Mouse (Mus musculus): Measurements from ENCODE around the gene Slc41a2.
A peak's percentile ranks its signal among the peaks of the same experiment; 100 is the strongest.
"Not testable (repeated sequence)": the region's sequence is repeated elsewhere in the genome, so short reads cannot be mapped to it uniquely, and the experiment has no call there.

Gene Slc41a2

GRCm38 (mm10) chr10:83337159-83337951 is at the start of gene Slc41a2:
Gene Slc41a2, minus strand, starts transcription at chr10:83337882.
- peak; percentile 84 for DNase-seq (ENCODE audit: low read depth)

GRCm38 (mm10) chr10:83385330-83385910 is 47.7 kb upstream of the Slc41a2 start:
- DNase-seq (ENCODE audit: low read depth), result no peak

DNA sequence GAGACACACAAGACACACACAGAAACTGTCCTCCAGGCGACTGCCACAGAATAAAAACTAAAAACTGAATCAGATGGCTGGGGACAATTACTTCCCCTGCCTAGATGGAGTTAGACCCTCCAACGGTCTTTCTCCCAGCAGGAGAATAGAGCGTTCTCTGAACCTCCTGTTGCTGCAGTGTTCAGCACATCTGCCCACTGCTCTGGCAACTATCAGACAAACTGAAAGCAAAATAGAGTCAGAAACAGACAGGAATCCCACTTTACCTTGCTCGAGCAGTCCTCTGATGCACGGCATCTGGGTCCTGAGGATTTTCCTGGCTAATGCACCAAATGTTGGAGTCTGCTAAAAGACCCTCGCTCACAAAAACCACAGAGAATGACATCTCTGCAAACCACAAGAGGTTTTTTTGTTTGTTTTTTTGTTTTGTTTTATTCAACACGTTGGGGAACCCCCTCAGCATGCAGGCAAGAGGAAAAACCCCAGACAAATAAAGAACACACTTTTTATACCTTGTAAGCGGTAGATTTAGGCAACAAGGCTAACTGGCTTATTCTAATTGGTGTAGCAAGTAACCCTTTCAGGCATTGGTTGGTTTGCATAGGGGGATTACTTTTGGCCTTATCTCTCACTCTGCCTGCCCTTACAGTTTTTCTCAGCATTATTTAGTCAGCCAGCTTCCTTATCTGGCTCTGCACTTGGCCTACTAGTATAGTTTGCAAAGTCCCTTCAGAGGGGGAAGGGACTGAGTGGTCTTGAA is 47.0 kb upstream of the Slc41a2 start:
- DNase-seq (ENCODE audit: low read depth), result no peak

GRCm38 (mm10) chr10:83383863-83384262 is 46.2 kb upstream of the Slc41a2 start:
- DNase-seq (ENCODE audit: low read depth), result no peak

DNA sequence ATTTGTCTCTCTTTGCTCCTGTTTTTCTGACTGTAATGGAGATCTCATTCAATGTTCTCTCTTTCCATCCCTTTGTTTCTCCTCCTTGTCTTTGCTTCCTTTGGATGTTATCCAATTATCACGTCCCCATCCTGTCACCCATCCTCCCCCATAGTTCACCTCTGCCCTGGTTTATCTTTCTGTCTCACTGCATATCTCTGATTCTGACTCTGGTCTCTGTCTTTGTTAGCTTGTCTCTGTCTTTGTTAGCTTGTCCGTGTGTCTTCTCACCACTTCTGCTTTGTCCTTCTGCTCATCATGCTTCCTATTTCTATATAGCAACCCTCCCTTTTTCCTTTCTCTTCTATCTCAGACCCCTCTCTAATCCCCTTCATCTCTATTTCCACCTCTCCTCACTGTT is 45.3 kb upstream of the Slc41a2 start:
- DNase-seq (ENCODE audit: low read depth), result no peak

DNA sequence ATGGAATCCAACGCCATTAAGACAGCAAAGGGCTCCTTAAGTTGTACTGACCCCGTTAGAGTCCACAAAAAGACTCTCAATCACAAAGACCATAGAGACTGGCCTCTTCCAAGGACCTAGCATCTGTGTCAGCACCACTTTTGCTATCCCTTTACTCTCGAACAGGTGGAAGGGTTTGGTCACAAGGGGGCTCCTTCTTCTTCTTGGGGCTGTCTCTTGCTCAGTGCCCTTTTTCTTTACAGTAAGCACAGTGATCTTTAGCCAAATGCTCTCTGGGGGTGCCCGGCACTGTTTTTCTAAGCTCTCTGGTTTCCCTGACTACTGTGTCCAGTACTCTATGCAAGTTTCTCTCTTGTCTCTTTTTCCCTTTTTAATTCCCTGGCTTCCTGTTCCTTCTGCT is 44.8 kb upstream of the Slc41a2 start:
- no peak for DNase-seq (ENCODE audit: low read depth)

DNA sequence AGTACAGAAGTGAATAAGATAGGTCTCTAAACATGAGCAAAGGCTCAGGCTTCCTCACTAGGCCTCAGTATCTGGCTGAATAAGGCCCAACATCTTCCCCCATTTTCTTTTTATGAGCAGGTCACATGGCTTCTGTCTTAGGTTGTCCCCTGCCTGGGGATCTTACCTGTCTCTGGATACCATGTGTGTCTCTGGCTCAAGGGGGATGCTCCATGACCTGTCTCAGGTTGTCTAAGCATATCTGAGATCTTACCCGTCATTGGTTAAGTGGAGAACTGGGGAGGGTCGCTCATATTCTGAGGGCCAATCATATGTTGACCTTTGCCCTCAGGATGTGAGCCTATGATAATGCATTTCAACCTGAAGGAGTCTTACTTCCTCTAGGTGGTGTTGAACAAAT is 42.8 kb upstream of the Slc41a2 start:
- DNase-seq (ENCODE audit: low read depth), result no peak

- no peak for DNase-seq (ENCODE audit: low read depth)
These were observed 40.6 kb upstream of the Slc41a2 start for GRCm38 (mm10) chr10:83378083-83378833.

- no peak for DNase-seq (ENCODE audit: low read depth)
These were observed 39.4 kb upstream of the Slc41a2 start for GRCm38 (mm10) chr10:83376911-83377682.

GRCm38 (mm10) chr10:83375458-83375857 is 37.8 kb upstream of the Slc41a2 start:
- not testable (repeated sequence) for DNase-seq (ENCODE audit: low read depth)

- DNase-seq (ENCODE audit: low read depth), result no peak
These were observed 36.5 kb upstream of the Slc41a2 start for GRCm38 (mm10) chr10:83374045-83374656.

DNA sequence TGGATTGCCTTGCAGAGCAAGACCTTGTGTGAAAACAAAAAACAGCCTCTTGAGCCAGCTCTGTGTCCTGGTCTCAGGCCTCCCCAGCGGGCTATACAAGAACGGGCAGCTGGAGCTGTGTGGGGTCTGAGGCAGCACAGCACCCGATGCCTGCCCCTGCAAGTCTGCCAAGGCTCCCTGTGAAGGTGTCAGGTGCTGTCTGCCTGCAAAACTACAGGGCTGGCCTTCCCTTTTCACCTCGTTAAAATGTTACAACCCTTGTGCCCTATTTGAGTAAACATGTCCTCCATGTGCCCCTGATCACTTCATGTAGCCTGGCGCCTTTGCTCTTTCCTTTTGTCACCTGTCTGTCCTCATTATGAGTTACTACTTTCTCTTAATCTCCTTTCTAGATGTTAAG is 31.2 kb upstream of the Slc41a2 start:
- DNase-seq (ENCODE audit: low read depth), result no peak

DNA sequence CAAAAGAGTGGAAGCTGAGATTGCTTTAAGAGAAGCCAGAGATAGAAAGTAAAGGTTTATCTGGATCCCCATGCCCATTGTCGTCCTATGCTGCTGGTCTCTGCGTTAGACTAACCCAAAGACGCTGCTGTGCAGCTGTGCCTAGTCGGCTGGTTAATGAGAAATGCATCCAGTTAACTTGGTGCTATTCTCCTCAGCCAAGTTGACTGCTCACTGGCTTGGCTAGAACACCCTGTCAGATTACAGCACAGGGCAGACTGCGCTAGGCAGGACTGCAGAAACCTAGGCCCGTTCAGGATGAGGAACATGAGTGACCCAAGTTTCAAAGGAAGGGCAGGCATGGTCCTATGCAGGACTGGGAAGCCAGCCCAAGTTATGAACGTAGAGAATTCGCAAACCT is 25.8 kb upstream of the Slc41a2 start:
- no peak for DNase-seq (ENCODE audit: low read depth)

- peak; percentile 72 for DNase-seq (ENCODE audit: low read depth)
These were observed 24.1 kb upstream of the Slc41a2 start for GRCm38 (mm10) chr10:83361643-83362382.

- DNase-seq (ENCODE audit: low read depth), result no peak
These were observed 22.7 kb upstream of the Slc41a2 start for GRCm38 (mm10) chr10:83360356-83360755.

GRCm38 (mm10) chr10:83359956-83360355 is 22.3 kb upstream of the Slc41a2 start, which contains the start of gene D10Wsu102e:
Gene D10Wsu102e, plus strand, starts transcription at chr10:83360221.
- peak; percentile 99 for DNase-seq (ENCODE audit: low read depth)

- DNase-seq (ENCODE audit: low read depth), result no peak
These were observed 21.8 kb upstream of the Slc41a2 start for GRCm38 (mm10) chr10:83359451-83359850.

DNA sequence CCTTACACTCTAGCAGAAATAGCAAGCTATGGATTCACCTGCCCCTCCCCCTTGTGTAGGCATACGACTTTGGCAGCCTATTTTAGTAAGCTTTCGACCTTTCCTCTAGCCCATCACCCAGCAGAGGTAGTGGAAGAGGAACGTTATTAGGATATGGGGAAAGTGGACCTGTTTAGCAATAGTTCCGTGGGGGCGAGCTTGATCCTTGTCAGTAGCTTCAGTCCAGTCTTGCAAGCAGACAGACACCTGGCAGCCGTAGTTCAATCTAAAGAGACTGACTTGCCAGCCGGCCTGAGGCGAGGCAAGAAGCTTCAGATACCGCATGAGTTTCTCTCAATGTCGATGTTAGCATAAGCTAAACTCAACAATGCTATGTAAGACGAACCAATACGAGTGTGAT is 18.7 kb upstream of the Slc41a2 start:
- DNase-seq (ENCODE audit: low read depth), result no peak

GRCm38 (mm10) chr10:83354333-83354719 is 16.6 kb upstream of the Slc41a2 start:
- peak; percentile 88 for DNase-seq (ENCODE audit: low read depth)

- DNase-seq (ENCODE audit: low read depth), result peak; percentile 75
These were observed 16.1 kb upstream of the Slc41a2 start for GRCm38 (mm10) chr10:83353680-83354332.
